Mouse (Mus musculus) heart, postnatal 36 days (tissue): ENCODE measurements around the gene Cd8a. TPM values are rescaled to one million over a fixed set of nuclear protein-coding genes. Genes with fewer than 3 reads are reported as not detected.

Experiments used
- total RNA-seq, 2 experiments: library from RNA; stranded (reverse); gene quantifications; 2 replicates each; pipeline ENCODE4 v1.2.3; 2021

Cd8a gene
- total RNA-seq, 2 experiments from 2014 or later: 0.11 to 0.22 TPM

Other genes starting within 250 kb of the Cd8a start
- 1 to 10 TPM; 4.5 to 5.4 TPM for gene Thnsl2, start 229.0 kb upstream of the Cd8a start, total RNA-seq
- gene Fabp1, start 173.6 kb upstream of the Cd8a start, total RNA-seq: not detected
- gene Krcc1, start 101.8 kb upstream of the Cd8a start, total RNA-seq: 10 to 100 TPM; 51.9 to 56.0 TPM
- gene Smyd1, start 51.2 kb upstream of the Cd8a start, total RNA-seq: 100 to 1,000 TPM; 351 to 373 TPM
- gene Cd8b1, start 50.6 kb upstream of the Cd8a start, total RNA-seq: under 1 TPM in 1 of 2 experiments, not detected in 1; 0.25 TPM
- gene Rmnd5a, start 67.2 kb downstream of the Cd8a start, total RNA-seq: 10 to 100 TPM; 74.7 to 79.6 TPM
- gene Rnf103, start 120.5 kb downstream of the Cd8a start, total RNA-seq: 10 to 100 TPM; 26.1 to 27.0 TPM
- 10 to 100 TPM; 49.2 to 54.5 TPM for gene Chmp3, start 170.4 kb downstream of the Cd8a start, total RNA-seq